Mouse (Mus musculus): ENCODE data around the gene Celf1. TPM values are rescaled to one million over a fixed set of nuclear protein-coding genes. Genes with fewer than 3 reads are reported as not detected.
A peak's percentile ranks its signal among the peaks of the same experiment; 100 is the strongest.

The Celf1 gene
- polyA plus RNA-seq, 2 experiments: 52.2 to 70.3 TPM

DNA sequence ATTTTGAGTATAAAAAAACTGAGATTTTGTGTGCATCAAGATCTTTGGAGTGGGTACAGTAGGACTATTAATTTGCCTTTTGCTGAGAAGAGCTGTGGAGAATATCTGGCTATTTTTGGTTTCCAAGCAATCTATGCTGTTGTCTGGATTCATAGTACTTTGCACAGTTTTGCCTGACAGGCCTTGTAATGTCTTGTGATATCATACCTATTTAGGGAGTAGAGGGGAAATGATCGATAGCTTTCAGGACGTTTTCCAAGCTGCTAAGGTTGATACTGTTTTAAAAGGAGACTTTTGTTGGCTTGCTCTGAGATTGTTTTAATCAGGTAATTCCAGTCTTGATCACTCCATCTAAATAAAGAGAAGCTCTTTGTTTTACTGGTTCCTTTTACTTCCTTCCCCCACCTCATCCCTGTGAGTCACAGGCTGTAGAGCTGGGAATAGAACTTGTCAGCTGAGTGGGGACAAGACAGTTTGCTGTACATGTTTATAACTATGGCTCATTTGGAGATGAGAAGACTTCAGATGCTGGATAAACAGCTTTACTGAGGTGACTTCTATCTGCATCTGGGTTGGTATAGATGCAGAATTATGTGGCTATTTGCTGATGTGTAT, 25.4 kb downstream of the Celf1 start:
- no peaks in the 10 kb centered on the region for H3K9me3 ChIP-seq (ENCODE audit: control insufficient read depth, low read length)
- H3K4me3 ChIP-seq (replicated peaks; ENCODE audit: low read length): no peak overlapping the region
- H3K36me3 ChIP-seq (ENCODE audit: control insufficient read depth, insufficient read depth, low read length): no peaks in the 10 kb centered on the region
- H3K27me3 ChIP-seq (ENCODE audit: control insufficient read depth, insufficient read depth, low read length): no peaks in the 10 kb centered on the region
- no peaks in the 10 kb centered on the region for H3K4me1 ChIP-seq (ENCODE audit: control insufficient read depth, insufficient read depth, low read length)
- WGBS: 72% methylated on average over 2 of the region's 2 CpGs
- H3K27ac ChIP-seq (replicated peaks; ENCODE audit: low read depth, low read length): no peak overlapping the region
- TF ChIP-seq POLR2A (IDR thresholded peaks at IDR 0.05; ENCODE audit: borderline replicate concordance, extremely low read depth, insufficient read depth, insufficient read length): no peak
- no peak for DNase-seq (ENCODE audit: low spot score)
- H3K9ac ChIP-seq (ENCODE audit: low read depth, low read length, severe bottlenecking): no peak overlapping the region
- ATAC-seq (ENCODE audit: low FRiP score, low read depth): no peak
- H3K4me2 ChIP-seq (replicated peaks; ENCODE audit: low read depth, low read length, severe bottlenecking): no peak overlapping the region

DNA sequence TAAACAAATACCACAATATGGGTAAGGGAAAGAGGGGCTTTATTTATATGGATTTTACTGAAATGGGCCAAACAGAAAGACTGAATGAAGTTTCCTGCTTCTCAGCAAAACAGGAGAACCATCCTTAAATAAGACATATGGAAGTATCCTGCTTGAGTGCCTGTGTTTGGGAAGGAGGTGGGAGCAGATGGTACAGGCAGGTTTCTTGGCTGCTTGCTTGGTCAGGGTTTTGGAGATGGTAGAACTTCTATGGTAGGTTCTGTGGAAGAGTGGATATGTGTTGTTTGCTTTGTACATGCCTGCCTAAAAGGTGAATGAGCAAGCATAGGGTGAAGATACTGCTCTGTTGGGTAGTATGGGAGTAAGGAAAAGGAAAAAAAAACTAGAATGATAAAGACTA, 30.4 kb downstream of the Celf1 start:
- H3K27ac ChIP-seq (replicated peaks; ENCODE audit: low read depth, low read length): no peak overlapping the region
- no peak overlapping the region for H3K4me3 ChIP-seq (replicated peaks; ENCODE audit: low read length)
- no peaks in the 10 kb centered on the region for H3K27me3 ChIP-seq (ENCODE audit: control insufficient read depth, insufficient read depth, low read length)
- ATAC-seq (ENCODE audit: low FRiP score, low read depth) (no peak), DNase-seq (ENCODE audit: low spot score) (no peak)
- no peaks in the 10 kb centered on the region for H3K9me3 ChIP-seq (ENCODE audit: control insufficient read depth, low read length)
- 0 out of 2 replicates have a peak overlapping the region, but pooled peaks have one; percentile 8 for H3K9ac ChIP-seq (ENCODE audit: low read depth, low read length, severe bottlenecking)
- H3K4me2 ChIP-seq (replicated peaks; ENCODE audit: low read depth, low read length, severe bottlenecking): no peak overlapping the region
- H3K4me1 ChIP-seq (ENCODE audit: control insufficient read depth, insufficient read depth, low read length): no peaks in the 10 kb centered on the region
- peaks cover 3% of the 10 kb centered on the region; the same call in 1 of the 2 replicates for H3K36me3 ChIP-seq (ENCODE audit: control insufficient read depth, insufficient read depth, low read length)
- TF ChIP-seq POLR2A (IDR thresholded peaks at IDR 0.05; ENCODE audit: borderline replicate concordance, extremely low read depth, insufficient read depth, insufficient read length): no peak

DNA sequence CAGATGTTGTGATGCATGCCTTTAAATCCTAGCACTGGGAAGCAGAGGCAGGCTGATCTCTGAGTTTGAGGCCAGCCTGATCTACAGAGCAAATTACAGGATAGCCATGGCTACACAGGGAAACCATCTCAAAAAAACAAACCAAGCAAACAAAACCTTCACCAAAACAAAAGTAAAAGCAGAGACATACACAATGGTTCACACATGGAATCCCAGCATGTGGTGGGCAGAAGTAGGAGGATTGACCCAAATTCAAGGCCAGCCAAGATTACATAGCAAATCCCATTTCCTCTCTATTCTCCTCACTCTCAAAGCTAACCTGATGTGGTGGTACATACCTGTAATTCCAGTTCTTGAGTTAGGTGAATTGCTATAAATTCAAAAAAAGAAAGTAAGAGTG, 33.9 kb downstream of the Celf1 start:
- TF ChIP-seq POLR2A (IDR thresholded peaks at IDR 0.05; ENCODE audit: borderline replicate concordance, extremely low read depth, insufficient read depth, insufficient read length): no peak
- Histone ChIP-seq H3K4me1 (ENCODE audit: control insufficient read depth, insufficient read depth, low read length) (no peaks in the 10 kb centered on the region), H3K4me3 (replicated peaks; ENCODE audit: low read length) (no peak overlapping the region), H3K9ac (ENCODE audit: low read depth, low read length, severe bottlenecking) (no peak overlapping the region), H3K4me2 (replicated peaks; ENCODE audit: low read depth, low read length, severe bottlenecking) (no peak overlapping the region), H3K36me3 (ENCODE audit: control insufficient read depth, insufficient read depth, low read length) (peaks cover 3% of the 10 kb centered on the region; the same call in 1 of the 2 replicates), H3K9me3 (ENCODE audit: control insufficient read depth, low read length) (no peaks in the 10 kb centered on the region), H3K27ac (replicated peaks; ENCODE audit: low read depth, low read length) (no peak overlapping the region), H3K27me3 (ENCODE audit: control insufficient read depth, insufficient read depth, low read length) (no peaks in the 10 kb centered on the region)
- no peak for DNase-seq (ENCODE audit: low spot score)
- no peak for ATAC-seq (ENCODE audit: low FRiP score, low read depth)

DNA sequence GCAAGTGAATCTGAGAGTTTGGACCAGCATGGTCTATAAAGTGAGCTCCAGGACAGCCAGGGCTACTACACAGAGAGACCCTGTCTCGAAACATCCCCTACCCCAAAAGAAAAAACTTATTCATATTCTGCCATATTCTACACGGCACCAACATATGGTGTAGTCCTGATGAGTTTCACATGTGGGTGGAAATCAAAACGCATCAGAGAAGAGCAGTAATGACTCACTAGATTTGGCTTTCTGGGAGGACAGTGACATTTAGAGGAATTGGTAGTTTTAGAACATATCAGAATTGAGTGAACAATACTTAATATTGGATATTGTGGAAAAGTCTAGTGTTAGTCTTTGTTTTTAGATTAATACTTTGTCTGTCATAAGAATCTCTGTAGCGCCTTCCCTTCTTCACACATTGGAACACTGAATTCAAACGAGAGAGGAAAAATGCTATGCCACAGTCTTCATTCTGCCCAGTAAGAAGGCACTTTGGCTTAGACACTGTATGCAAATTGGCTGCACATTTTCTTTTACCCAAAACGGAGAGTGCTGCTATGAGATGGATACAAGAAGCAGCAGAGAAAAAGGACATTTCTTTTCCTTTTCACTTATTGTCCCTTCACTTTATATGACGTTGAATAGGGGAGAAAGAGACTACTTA, 35.1 kb downstream of the Celf1 start:
- Histone ChIP-seq H3K27ac (replicated peaks; ENCODE audit: low read depth, low read length) (no peak overlapping the region), H3K9me3 (ENCODE audit: control insufficient read depth, low read length) (no peaks in the 10 kb centered on the region), H3K4me2 (replicated peaks; ENCODE audit: low read depth, low read length, severe bottlenecking) (no peak overlapping the region), H3K4me1 (ENCODE audit: control insufficient read depth, insufficient read depth, low read length) (no peaks in the 10 kb centered on the region), H3K27me3 (ENCODE audit: control insufficient read depth, insufficient read depth, low read length) (no peaks in the 10 kb centered on the region), H3K9ac (ENCODE audit: low read depth, low read length, severe bottlenecking) (no peak overlapping the region), H3K4me3 (replicated peaks; ENCODE audit: low read length) (no peak overlapping the region), H3K36me3 (ENCODE audit: control insufficient read depth, insufficient read depth, low read length) (peaks cover 3% of the 10 kb centered on the region; the same call in 1 of the 2 replicates)
- TF ChIP-seq POLR2A (IDR thresholded peaks at IDR 0.05; ENCODE audit: borderline replicate concordance, extremely low read depth, insufficient read depth, insufficient read length): no peak
- ATAC-seq (ENCODE audit: low FRiP score, low read depth) (no peak), DNase-seq (ENCODE audit: low spot score) (no peak)
- 81% methylated on average over 7 of the region's 7 CpGs for WGBS

DNA sequence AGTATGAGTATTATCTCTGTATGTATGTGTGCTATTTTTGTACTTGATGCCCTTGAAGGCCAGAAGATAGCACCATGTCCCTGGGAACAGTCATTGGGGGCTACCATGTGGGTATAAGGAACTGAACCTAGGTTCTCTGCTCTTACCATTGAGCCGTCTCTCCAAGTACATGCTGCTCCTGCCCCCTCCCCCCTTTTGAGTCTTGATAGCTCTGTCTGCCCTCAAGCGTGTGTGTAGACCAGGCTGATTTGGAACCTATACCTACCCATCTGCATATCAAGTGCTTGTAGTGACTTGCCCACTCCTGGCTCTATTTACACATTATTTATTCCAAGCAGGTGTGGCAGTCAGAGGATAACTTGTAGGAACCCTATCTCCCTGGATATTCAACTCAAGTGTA, 36.4 kb downstream of the Celf1 start:
- no peak for TF ChIP-seq POLR2A (IDR thresholded peaks at IDR 0.05; ENCODE audit: borderline replicate concordance, extremely low read depth, insufficient read depth, insufficient read length)

More for the DNA sequence above, 36.4 kb downstream of the Celf1 start:
- Histone ChIP-seq H3K36me3 (ENCODE audit: control insufficient read depth, insufficient read depth, low read length) (peaks cover 1% of the 10 kb centered on the region; the same call in 1 of the 2 replicates), H3K27ac (replicated peaks; ENCODE audit: low read depth, low read length) (no peak overlapping the region), H3K27me3 (ENCODE audit: control insufficient read depth, insufficient read depth, low read length) (no peaks in the 10 kb centered on the region), H3K9me3 (ENCODE audit: control insufficient read depth, low read length) (no peaks in the 10 kb centered on the region), H3K4me2 (replicated peaks; ENCODE audit: low read depth, low read length, severe bottlenecking) (no peak overlapping the region), H3K4me3 (replicated peaks; ENCODE audit: low read length) (no peak overlapping the region), H3K4me1 (ENCODE audit: control insufficient read depth, insufficient read depth, low read length) (no peaks in the 10 kb centered on the region), H3K9ac (ENCODE audit: low read depth, low read length, severe bottlenecking) (no peak overlapping the region)
- DNase-seq (ENCODE audit: low spot score) (no peak), ATAC-seq (ENCODE audit: low FRiP score, low read depth) (no peak)
- 80% methylated on average over 2 of the region's 2 CpGs for WGBS

Measured in limb, embryonic 14.5 days (tissue).